Mouse (Mus musculus) heart, adult 11 months (tissue): ENCODE measurements around the gene Ehd3.

Experiments
- DNase-seq: peaks from one replicate; pipeline ENCODE4 v3.0.0; 2022

Gene Ehd3

DNA sequence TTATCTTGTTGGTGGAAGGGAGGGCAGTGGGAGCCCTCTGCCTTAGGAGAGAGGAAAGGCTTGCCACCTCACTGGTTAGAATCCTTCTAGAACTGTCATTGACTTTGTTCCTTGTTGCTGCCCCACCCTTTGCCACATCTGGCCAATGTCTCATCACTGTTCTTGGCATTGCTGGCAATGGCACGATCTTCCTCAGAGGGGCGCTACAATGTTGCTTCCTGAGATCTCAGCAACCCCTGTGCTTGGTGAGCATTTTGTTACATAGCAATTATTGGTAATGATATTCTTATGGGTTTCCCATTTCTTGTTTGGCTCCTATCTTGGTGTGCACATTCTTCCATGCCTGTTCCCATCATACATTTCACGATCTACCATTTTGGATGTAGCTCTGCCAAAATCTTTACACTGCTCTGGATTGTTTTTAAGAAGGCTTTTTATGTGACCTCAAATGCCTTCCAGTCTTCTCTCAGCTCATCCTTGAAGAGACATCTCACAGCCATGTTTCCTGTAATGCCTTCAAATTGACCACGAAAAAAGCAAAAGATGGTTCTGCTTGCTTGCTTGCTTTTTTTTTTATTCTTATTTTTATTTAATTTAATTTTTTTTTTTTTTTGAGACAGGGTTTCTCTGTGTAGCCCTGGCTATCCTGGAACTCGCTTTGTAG, at the start of gene Ehd3:
TSS of gene Ehd3 (plus strand) at position 614 of the 664 bp plus-strand sequence.
- DNase-seq: peak; percentile 57

DNA sequence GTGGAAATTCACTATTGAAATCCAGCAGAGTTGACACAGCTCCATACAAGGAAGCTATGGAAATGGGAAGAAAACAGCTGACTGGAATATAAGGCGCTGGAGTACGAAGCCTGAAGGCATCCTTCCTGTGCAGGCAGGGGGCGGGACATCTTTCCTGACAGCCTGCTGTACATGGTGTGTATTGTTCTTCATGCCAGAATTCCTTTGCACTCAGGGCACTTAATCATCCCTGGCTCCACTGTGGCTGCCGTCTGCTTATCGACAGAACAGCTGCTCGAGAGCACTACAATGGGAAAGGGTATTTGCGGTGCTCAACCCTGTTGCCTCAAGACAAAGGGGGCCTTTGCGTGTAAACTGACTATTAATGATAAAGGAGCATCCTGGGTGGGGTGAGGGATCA, 33.0 kb upstream of the Ehd3 start:
- no peak for DNase-seq

DNA sequence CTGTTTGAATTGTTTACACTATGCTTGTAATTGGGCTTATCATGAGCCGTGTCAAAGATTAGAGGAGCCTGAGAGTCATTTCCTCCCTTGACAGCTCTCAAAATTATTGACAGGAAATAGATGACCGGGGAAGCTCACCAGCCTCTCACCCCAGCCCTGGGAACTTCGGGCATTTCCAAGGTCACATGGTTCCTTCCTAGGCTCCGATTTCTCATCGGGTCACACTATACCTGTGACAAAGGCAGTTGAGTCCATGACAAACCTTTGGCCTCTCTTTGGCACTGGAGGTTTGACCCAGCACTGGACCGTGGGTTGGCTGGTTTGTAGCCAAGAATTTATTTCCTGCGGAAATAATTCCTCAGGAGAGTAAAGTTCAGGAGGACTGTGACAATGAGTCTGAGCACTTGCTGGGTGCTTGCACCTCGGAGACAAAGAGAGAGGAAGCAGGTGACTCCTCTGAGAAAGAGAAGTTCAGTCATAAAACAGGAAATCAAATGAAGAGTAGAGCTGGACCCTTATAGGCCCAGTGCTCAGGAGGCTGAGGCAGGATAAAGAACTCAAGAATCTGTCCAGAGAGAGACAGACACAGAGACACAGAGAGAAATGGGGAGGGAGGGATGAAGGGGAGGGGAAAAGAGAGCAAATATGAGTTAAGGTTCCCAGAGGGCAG, 17.2 kb upstream of the Ehd3 start:
- peak; percentile 94 for DNase-seq

DNA sequence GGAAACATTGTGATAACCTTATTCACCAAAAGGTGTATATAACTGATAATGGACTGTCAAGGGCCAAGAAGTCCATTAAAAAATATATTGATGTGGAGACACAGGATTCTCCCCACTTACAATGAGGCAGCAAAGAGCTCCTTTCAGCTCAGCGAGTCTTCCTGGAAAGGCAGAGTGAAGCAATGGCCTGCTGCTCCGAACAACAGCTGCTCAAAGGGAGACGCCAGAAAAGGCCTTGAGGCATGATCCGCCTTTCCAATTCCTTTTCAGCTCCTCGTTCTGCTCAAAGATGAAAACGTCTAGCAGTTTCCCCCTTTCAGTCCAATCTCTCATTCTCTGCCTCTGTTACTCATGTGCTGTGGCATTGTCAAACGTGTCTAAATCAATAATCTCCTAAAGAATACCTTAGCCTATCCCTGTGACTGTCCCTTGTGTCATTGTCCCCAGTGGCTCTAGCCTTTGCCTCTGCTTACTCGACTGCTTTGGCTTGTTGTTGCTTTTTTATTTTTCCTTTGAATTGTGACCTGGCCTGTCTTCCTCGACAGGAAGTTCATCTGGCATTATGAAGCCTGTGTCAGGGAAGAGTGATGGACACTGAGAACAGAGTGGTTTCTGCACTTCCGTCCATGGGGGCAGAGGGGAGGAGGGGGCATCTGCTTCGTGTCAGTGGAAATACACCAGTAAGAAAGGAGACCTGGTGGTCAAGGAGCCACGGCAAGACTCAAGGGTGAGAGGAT, 13.5 kb upstream of the Ehd3 start:
- DNase-seq: peak; percentile 89

DNA sequence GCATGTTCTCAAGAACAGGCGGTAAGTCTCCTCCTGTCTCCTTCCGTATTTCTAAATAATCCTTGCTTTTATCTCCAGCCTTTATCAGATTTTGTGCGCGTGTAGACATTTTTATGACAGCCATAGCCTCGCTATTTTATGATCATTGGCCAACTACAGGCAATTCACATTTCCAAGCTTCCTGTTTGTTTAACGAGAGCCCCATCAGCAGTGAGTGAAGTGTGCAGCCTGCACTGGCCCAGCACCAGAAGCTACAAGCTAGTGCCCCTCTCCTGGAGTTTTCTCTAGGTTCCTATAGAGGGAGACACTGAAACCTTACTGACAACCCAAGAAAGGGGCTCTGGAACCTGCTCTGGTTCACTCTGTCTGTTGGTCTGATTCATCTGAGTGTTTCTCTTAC, 7.1 kb upstream of the Ehd3 start:
- no peak for DNase-seq

DNA sequence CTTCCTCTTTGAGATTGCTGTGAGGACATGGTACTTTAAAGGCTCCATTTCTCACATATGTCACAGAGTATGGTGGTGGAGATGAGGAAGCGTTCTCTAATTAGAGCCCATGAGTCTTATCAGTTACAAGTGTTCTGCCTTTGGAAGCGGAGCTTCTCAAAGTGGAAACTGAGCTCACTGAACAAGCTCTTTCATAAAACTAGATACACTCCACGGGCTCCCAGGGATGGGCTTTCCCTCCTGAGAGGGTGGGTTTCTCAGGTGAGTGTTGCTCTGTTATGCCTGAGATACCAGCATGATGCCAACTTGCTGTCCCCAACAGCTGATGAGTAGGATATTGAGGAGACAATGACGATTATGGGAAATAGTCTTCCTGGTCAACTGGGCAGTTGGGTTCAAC, 6.2 kb upstream of the Ehd3 start:
- DNase-seq: peak; percentile 64

DNA sequence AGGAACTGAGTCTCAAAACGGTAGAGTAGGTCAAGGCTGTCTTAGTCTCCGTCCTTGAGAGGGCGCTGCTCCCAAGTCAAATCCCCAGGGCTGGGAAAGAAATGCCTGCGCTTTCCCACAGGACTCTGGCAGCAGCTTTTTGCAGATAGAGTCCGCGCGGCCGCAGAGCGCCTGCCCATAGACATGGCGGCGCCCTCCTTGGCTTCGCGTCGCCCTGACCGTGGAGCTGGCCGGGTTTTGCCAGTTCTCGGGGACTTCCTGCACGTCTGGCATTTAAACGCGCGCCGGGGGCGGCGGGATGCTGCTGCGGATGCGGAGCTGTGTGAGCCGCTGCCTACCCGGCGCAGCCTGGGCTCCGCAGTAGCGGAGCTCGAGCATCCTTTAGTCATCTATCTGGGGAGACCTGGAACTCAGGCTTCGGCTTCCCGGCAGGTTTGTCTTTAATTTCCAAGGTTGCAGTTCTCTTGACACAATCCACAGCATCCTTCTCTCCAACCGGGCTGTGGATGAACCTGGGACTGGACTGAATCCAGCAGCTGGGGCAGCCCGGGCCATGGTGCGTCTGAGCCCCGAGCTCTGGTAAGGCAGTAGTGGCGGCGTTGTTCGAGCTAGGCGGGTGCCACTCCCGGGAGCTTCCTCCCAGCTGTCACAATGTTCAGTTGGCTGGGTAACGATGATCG, 798 bp downstream of the Ehd3 start:
- DNase-seq: peak; percentile 99

DNA sequence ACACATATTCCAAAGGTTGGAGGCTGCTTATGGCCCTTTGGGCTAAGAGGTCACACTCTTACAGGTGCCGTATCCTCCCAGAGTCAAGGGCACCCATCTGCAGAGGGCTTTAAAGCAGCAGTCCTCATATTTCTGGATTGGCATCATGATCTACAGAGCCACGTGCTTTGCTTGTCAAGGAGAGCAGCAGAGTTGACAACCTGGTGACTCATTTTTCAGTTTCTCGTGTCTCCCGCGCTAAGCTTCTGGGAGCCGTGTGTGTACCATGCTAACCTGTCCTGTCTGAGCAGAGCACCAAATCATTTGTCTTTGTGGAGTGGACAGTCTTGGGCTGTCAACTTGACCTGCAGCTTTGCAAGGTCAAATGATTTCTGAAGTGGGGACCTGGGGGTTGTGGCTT, 2.4 kb downstream of the Ehd3 start:
- peak; percentile 86 for DNase-seq

DNA sequence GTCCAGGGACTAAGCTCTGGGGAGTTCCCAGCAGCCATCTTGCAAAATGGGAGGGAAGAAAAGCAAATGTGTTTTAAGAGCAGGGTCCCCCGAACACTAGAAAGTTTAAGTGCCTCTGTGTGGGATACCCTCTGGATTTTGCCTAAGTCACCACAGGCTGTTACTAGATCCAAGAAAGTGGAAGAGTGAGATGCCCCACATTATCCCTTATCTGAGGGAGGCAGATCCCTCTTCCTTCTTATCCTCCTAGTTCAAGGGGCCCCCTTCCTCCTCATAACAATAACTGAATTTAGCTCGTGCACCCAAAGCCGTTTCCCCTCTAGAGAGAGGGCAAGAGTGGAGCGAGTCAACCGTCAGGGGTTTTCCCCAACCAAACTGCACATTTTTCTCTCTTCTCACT, 3.3 kb downstream of the Ehd3 start:
- DNase-seq: no peak

DNA sequence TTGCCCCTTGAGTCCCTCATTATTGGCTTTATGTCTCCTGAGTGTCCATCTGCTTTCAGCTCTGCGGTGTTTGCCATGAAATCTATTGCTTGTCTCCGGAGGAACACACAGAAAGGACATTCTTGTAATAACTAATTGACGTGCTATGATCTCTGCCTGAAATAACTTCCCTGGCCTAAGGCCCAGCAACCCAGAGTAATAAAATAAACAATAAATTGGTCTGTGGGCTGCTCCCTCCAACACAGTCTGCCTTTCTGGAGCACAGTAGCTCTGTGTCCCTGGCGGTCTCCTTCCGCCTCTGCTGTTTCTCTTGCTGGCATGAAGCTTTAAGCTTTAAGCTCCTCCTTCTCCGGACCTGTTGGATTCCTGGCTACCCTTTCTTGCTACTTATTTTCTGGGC, 4.5 kb downstream of the Ehd3 start:
- DNase-seq: no peak

DNA sequence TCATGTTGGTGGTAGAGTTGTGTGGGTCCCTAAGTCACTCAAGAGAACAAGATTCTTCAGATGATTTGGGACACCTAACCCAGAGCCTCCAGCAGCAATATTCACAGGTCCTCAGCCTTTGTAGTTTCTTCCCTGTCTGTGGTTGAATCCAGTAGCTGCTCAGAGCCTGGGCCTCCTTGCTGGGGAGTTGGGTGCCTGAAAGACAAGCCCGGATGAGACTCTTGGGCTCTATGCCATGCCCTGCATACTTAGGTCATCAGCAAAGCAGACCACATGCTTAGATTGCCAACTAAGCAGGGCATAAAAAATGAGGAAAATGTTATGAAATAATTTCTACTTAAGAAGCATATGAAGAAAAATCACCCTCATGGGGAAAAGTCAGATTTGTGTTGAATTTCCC, 6.9 kb downstream of the Ehd3 start:
- DNase-seq: peak; percentile 83

DNA sequence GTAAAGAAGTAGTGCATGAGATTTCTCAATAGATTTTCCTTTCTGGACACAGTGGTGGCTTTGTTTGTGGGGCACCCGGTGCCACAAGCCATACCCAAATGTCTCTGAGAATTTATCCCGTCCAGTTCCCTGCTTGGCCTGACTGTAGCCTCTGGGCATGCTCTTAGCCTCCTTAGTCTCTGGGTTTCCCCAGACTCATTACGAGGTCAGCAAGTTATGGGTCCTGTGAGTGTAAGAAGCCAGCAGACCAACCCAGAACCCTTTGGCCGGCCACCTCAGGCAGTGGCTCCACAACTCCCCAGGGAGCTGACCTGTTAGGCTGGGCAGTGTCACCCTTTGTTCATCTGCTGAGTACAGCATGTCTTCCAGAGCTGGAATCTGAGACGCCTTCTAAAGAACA, 7.6 kb downstream of the Ehd3 start:
- peak; percentile 94 for DNase-seq

DNA sequence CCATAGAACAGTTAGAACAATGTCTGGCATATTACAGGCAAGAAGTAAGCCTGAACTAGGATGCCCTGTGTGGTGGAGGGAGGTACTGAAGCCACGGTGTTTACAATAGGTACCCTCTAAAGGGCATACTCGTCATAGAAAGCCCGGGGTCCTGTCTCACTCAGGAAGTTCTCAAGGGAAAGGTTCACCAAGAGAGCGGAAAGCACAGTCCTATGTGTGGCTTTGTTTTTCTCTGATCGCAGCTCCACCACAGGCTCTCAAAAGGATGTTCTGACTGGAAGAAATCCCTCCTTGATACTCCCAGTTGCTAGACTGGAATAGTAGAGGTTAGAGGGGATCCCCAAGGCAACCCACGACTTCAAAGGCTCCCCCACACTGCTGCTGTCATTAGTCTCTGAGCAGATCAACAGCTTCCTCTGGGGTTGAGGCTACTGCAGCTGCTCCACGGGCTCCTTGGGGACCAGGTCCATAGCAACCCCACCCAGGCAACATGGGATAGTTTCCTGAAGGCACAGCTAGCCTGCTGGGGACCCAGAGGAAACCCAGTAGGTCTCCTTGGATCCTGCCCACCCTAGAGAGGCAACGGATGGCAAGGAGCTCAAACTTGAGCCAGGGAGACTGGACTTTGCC, 9.2 kb downstream of the Ehd3 start:
- DNase-seq: peak; percentile 90

DNA sequence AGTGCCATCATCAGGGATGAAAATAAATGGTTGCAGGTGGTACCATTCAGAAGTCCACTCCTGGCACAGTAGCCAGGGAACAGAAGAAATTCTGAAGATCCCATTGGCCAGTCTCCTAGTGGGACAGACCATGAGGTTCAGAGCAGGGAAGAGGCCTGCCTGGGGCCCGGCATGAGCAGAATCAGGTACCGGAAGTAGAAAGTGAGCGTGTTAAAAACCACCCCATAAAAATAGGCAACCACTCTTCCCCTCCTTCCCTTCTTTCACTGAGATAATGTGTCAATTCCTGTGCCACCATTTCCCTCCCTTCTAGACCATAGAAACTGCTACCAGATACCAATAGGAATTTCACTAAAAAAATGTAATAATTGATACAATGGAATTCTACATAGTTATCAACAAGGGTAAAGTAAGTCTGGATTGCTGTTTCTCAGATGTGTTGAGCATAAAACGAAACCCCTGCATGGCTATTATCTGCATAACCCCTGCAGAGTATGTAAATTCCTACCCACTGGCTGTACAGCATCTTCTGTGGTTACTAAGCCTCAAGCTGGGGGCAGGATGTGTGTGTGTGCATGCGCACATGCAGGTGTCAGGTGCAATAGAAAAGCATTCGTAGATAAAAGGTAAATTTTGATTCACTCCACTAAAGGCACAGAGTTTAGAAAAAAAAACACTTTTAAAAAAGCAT, 10.7 kb downstream of the Ehd3 start:
- no peak for DNase-seq

DNA sequence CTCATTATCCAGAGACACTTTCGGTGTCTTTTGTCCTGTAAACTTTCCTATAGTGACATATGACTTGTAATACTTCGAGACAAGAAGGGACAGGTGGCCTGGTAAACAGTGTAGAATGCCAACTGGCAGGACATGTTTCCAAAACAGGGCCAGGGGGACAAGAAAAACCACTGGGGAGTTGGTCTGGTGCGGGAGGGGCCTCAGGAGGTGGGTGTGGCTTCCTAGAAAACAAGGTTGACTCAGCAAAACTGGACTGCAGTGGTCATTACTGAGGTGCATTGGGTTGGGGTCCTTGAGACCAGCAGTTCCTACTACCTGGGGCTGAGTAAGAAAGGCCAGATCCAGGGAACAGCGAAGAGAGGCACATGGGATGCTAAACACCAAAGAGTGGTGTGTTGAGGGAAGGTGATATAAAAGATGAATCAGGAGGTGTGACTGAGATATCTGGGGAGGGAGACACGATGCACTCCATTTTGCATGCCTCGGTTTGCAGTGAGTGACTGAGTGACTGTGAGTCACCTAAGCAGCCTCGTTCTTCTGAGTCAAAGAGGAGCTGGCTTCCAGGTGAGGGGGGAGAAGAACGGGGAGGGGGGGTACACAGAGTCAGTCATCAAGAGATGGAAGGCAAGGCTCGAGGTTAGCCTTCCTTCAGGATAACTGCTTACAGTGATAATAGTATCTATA, 13.9 kb downstream of the Ehd3 start:
- DNase-seq: peak; percentile 86

DNA sequence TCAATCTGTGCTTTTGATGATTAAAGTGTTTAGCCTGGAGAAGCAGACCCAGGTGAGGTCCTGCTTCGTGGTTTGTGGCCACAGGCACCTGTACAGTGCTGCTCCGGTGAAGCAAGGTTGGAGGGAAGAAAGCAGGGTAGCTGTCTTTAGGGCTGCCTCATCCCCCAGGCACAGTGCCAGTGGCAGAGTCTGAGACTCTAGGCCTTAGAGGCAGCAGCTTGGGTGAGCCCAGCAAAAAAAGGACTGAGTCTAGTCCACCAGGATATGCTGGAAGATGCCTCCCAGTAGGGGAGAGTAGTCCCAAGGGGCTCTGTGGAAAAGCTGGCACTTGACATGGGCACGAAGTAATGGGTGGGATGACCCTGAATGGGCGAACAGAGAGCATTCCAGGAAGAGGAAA, 15.0 kb downstream of the Ehd3 start:
- DNase-seq: peak; percentile 87

DNA sequence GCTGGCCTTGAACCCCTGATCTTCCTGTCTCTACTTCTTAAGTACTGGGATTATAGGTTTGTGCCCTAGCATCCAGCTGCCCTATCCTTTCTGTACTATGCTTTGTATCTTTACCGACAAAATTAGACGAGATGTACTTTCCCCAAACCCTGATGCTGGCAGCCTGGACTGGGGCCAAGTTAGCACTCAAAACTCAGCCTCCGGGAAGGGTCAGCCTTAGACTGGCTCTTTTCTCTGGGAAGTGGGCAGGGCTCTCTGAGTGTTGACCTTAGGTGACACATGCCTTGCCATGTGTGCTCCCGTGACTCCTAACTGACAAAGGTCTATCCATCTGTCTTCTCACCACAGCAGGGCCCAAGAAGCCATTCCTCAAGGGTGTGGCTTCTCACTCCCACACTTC, 16.8 kb downstream of the Ehd3 start:
- peak; percentile 81 for DNase-seq

DNA sequence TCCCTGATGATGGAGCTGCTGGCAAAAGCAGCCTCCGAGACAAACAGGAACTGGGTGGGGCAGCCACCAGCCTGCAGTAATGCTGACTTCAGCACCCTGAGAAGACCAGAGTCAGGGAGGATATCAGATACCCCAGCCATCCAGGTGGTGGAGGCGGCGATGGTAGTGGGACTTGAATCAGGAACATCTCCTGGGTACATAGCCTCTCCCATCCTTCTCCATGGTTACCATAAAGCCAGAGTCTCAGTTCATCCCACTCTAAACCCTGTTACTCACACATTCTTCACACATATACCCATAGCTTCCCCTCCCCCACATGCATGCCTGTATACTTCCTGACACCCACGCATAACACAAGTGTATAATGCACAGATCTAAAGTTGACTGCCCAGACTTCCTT, 18.3 kb downstream of the Ehd3 start:
- DNase-seq: no peak

DNA sequence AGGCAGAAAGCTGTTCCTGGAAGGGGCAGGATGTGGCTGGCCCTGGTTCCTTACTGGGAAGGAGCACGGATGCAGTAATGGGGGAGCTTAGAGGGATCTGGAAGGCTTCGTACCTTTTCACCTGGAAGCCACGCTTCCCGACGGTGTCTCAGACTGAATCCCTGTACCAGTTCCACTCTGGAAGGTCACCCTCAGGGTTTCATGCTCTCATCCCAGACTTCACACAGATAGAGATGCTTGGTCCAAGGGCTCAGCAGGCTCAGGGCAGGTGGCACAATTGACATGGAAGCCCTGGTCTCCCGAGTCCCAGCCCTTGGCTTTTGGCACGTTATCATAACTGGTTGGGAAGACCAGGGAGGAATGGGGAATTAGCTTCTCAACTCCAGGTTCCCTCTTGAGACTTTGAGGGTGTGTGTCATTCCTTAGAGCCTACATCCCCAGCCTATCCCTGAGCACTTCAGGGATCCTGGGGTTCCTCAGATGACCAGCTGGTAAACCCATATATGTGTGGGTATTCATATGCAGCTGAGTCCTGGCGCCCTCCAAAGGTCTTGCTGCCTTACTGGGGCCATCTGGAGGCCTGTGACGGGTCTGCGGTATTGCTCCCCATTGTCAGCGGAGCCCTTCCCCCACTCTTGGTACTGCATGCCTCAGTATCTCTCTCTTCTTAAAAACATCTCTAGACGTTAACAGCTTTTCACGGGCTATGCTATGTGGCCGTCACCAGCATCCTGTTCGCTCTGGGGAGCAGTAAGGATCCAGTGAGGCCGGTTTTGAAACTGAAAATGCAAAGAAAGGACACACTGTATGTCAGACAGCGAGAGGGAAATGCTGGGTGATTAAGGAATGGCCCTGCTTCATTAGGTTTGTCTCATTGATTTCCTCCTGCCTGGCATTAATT, 19.4 kb downstream of the Ehd3 start:
- no peak for DNase-seq

DNA sequence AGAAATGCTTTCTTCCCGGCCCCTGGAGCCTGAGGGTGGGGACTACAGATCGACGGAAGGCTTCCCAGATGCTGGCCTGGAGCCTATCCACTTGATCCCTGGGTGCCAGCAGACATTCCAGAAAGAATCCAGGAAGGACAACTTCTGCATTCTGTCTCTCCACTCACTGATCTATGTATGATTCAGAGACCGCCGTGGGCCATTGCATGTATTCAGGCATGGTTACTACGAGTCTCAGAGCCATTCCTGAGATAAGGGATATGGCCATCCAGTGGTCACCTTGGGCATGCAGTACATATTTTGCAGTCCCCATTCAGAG, 20.0 kb downstream of the Ehd3 start:
- DNase-seq: peak; percentile 53

DNA sequence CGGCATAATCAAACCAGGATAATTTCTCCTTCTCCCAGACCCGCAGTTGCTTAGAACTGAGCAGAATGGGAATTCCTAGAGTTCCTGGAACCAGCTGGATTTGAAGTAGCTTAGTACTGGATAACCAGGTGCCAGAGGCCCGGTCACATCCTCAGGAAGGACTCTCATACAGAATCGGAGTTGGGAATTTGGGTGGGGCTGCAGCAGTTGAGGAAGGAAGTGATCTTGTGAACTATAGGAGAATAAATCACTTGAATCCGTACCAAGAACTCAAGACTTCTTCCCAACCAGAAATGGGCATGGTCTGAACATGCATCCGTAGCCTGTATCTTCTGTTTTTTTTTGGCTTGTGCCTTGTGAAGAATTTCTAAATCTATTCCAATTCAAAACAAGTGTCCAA, 22.2 kb downstream of the Ehd3 start:
- DNase-seq: peak; percentile 90
